Mouse (Mus musculus): ENCODE data around the gene Lnpep.

- TF ChIP-seq SIN3A (IDR thresholded peaks at IDR 0.05; ENCODE audit: low read length) (no peak), CTCF (IDR thresholded peaks at IDR 0.05 in 2 of 3, conservative IDR thresholded peaks at IDR 0.05 in 1 of 3; ENCODE audit: control insufficient read depth in 1 of 3, insufficient read depth in 1 of 3, low read depth in 2 of 3, low read length in 3 of 3, poor library complexity in 1 of 3, severe bottlenecking in 1 of 3) (no peak), HCFC1 (IDR thresholded peaks at IDR 0.05; ENCODE audit: low read depth, low read length) (no peak), CHD2 (IDR thresholded peaks at IDR 0.05; ENCODE audit: low read length) (no peak)
Measured at GRCm38 (mm10) chr17:17623890-17624420, 895 bp downstream of the Lnpep start.
